Mouse (Mus musculus) heart, embryonic 15.5 days (tissue): ENCODE results near the gene Fblim1. TPM values are rescaled to one million over a fixed set of nuclear protein-coding genes. Genes with fewer than 3 reads are reported as not detected.

Source experiments
- ATAC-seq: fragments of 200-750 bp; cut with Nextera tagmentation; replicated peaks from 2 replicates; pipeline ENCODE4 v1.8.0; 2017; ENCODE audit warnings: low read depth, moderate TSS enrichment; ENCODE audit not compliant: insufficient number of reproducible peaks, insufficient read depth, low FRiP score
- H3K27ac ChIP-seq: fragments of 300-500 bp; sonication (generic); 2 replicates; pipeline ENCODE4 v1.5.1; 2015; ENCODE audit warnings: mild to moderate bottlenecking, inconsistent platforms
- H3K27me3 ChIP-seq: fragments of 300-500 bp; sonication (generic); 2 replicates; pipeline ENCODE4 v1.6.1; 2015; ENCODE audit warnings: inconsistent platforms
- H3K36me3 ChIP-seq: fragments of 300-500 bp; sonication (generic); 2 replicates; pipeline ENCODE4 v1.6.1; 2015; ENCODE audit warnings: mild to moderate bottlenecking, inconsistent platforms
- H3K4me1 ChIP-seq: fragments of 300-500 bp; sonication (generic); replicated peaks from 2 replicates; pipeline ENCODE4 v1.6.1; 2015; ENCODE audit warnings: inconsistent platforms
- H3K4me2 ChIP-seq: fragments of 300-500 bp; sonication (generic); 2 replicates; pipeline ENCODE4 v1.6.1; 2015; ENCODE audit warnings: inconsistent platforms, mild to moderate bottlenecking, moderate library complexity
- H3K4me3 ChIP-seq: fragments of 300-500 bp; sonication (generic); 2 replicates; pipeline ENCODE4 v1.5.1; 2015; ENCODE audit warnings: mild to moderate bottlenecking, inconsistent platforms
- H3K9ac ChIP-seq: fragments of 300-500 bp; sonication (generic); 2 replicates; pipeline ENCODE4 v1.6.1; 2015; ENCODE audit warnings: mild to moderate bottlenecking, inconsistent platforms
- H3K9me3 ChIP-seq: fragments of 300-500 bp; sonication (generic); replicated peaks from 2 replicates; pipeline ENCODE4 v1.6.1; 2016; ENCODE audit warnings: inconsistent platforms
- WGBS: fragments of 180-500 bp; shearing (Covaris S2); methylation state at CpG from one replicate; pipeline ENCODE4 v1.1.7; 2015; ENCODE audit warnings: mixed read lengths; 5-methylcytosine and 5-hydroxymethylcytosine counted together
- polyA plus RNA-seq: library from polyadenylated mRNA; unstranded; fragments of >200 nt; fragmentation: Nextera tagmentation; extraction: Ambion mirVana; gene quantifications from 2 replicates; pipeline ENCODE4 v1.2.1, GENCODE M21; 2015

The Fblim1 gene
- polyA plus RNA-seq, 1 experiment from 2014 or later, result 48.4 TPM

GRCm38 (mm10) chr4:141624983-141625773, 19.3 kb upstream of the Fblim1 start:
- Histone ChIP-seq H3K36me3 (peaks cover 41% of the 10 kb centered on the region), H3K9ac (no peak overlapping the region), H3K4me3 (no peak overlapping the region), H3K9me3 (no peaks in the 10 kb centered on the region), H3K27me3 (no peaks in the 10 kb centered on the region), H3K4me1 (peaks cover 20% of the 10 kb centered on the region), H3K27ac (no peak overlapping the region), H3K4me2 (no peak overlapping the region)
- WGBS, result 74% methylated on average over 18 of the region's 19 CpGs
- no peak for ATAC-seq

GRCm38 (mm10) chr4:141624134-141624533, 18.2 kb upstream of the Fblim1 start:
- H3K36me3 ChIP-seq, result peaks cover 32% of the 10 kb centered on the region
- peak overlapping the region; percentile 30; the same call in 1 of the 2 replicates for H3K27ac ChIP-seq
- H3K4me2 ChIP-seq, result no peak overlapping the region
- ATAC-seq, result no peak
- H3K9ac ChIP-seq, result no peak overlapping the region
- 87% methylated on average over 8 of the region's 8 CpGs for WGBS
- peaks cover 20% of the 10 kb centered on the region for H3K4me1 ChIP-seq
- no peak overlapping the region for H3K4me3 ChIP-seq
- no peaks in the 10 kb centered on the region for H3K27me3 ChIP-seq
- no peaks in the 10 kb centered on the region for H3K9me3 ChIP-seq

- Histone ChIP-seq H3K4me1 (peaks cover 24% of the 10 kb centered on the region), H3K4me2 (no peak within 1 kb of the TSS), H3K36me3 (peaks cover 28% of the 10 kb centered on the region), H3K9ac (no peak within 1 kb of the TSS), H3K27ac (peak within 1 kb of the TSS; percentile 56), H3K9me3 (no peaks in the 10 kb centered on the region), H3K27me3 (no peaks in the 10 kb centered on the region), H3K4me3 (no peak within 1 kb of the TSS)
- WGBS, result 27% methylated on average over 1 of the region's 1 CpGs
- ATAC-seq, result peak; percentile 76
Observed at GRCm38 (mm10) chr4:141623666-141624065, 17.8 kb upstream of the Fblim1 start, which contains the start of gene Slc25a34. Gene Slc25a34, minus strand, starts transcription at chr4:141623821.

- Histone ChIP-seq H3K9me3 (no peaks in the 10 kb centered on the region), H3K36me3 (peaks cover 22% of the 10 kb centered on the region), H3K9ac (no peak overlapping the region), H3K27ac (peak overlapping the region; percentile 56), H3K4me1 (peaks cover 28% of the 10 kb centered on the region), H3K27me3 (no peaks in the 10 kb centered on the region), H3K4me2 (no peak overlapping the region), H3K4me3 (no peak overlapping the region)
- no peak for ATAC-seq
- 81% methylated on average over 11 of the region's 11 CpGs for WGBS
Observed at GRCm38 (mm10) chr4:141623037-141623436, 17.1 kb upstream of the Fblim1 start.

- no peak overlapping the region for H3K27ac ChIP-seq
Observed at GRCm38 (mm10) chr4:141622580-141622979, 16.7 kb upstream of the Fblim1 start.

GRCm38 (mm10) chr4:141622091-141622490, 16.2 kb upstream of the Fblim1 start:
- Histone ChIP-seq H3K4me1 (peaks cover 33% of the 10 kb centered on the region), H3K27ac (no peak overlapping the region), H3K4me3 (no peak overlapping the region), H3K4me2 (no peak overlapping the region), H3K27me3 (no peaks in the 10 kb centered on the region), H3K36me3 (peaks cover 15% of the 10 kb centered on the region), H3K9me3 (no peaks in the 10 kb centered on the region), H3K9ac (no peak overlapping the region)
- WGBS, result 78% methylated on average over 8 of the region's 8 CpGs
- ATAC-seq, result no peak

More at GRCm38 (mm10) chr4:141622580-141622979, 16.7 kb upstream of the Fblim1 start:
- H3K27me3 ChIP-seq, result no peaks in the 10 kb centered on the region
- peaks cover 29% of the 10 kb centered on the region for H3K4me1 ChIP-seq
- no peak overlapping the region for H3K4me2 ChIP-seq
- H3K9ac ChIP-seq, result no peak overlapping the region
- 80% methylated on average over 5 of the region's 5 CpGs for WGBS
- H3K36me3 ChIP-seq, result peaks cover 18% of the 10 kb centered on the region
- no peak overlapping the region for H3K4me3 ChIP-seq
- ATAC-seq, result no peak
- no peaks in the 10 kb centered on the region for H3K9me3 ChIP-seq

GRCm38 (mm10) chr4:141621297-141621696, 15.4 kb upstream of the Fblim1 start:
- Histone ChIP-seq H3K4me2 (no peak overlapping the region), H3K36me3 (peaks cover 8% of the 10 kb centered on the region), H3K4me1 (peaks cover 33% of the 10 kb centered on the region), H3K9ac (no peak overlapping the region), H3K4me3 (no peak overlapping the region), H3K27me3 (no peaks in the 10 kb centered on the region), H3K27ac (no peak overlapping the region), H3K9me3 (no peaks in the 10 kb centered on the region)
- 79% methylated on average over 8 of the region's 8 CpGs for WGBS
- no peak for ATAC-seq

GRCm38 (mm10) chr4:141619299-141619883, 13.5 kb upstream of the Fblim1 start:
- 73% methylated on average over 9 of the region's 9 CpGs for WGBS
- Histone ChIP-seq H3K27ac (no peak overlapping the region), H3K4me1 (peaks cover 33% of the 10 kb centered on the region), H3K27me3 (no peaks in the 10 kb centered on the region), H3K9me3 (no peaks in the 10 kb centered on the region), H3K4me3 (no peak overlapping the region), H3K4me2 (no peak overlapping the region), H3K9ac (no peak overlapping the region), H3K36me3 (no peaks in the 10 kb centered on the region)
- ATAC-seq, result no peak

- peaks cover 27% of the 10 kb centered on the region for H3K4me1 ChIP-seq
- H3K27ac ChIP-seq, result no peak within 1 kb of the TSS
- no peaks in the 10 kb centered on the region for H3K9me3 ChIP-seq
- peak within 1 kb of the TSS; percentile 41 for H3K4me3 ChIP-seq
- peak within 1 kb of the TSS; percentile 46 for H3K9ac ChIP-seq
- H3K27me3 ChIP-seq, result no peaks in the 10 kb centered on the region
- no peak for ATAC-seq
- WGBS, result 25% methylated on average over 20 of the region's 20 CpGs
- H3K4me2 ChIP-seq, result peak within 1 kb of the TSS; percentile 80
- no peaks in the 10 kb centered on the region for H3K36me3 ChIP-seq
Observed at GRCm38 (mm10) chr4:141618565-141619243, 12.8 kb upstream of the Fblim1 start, which contains the start of gene Tmem82. Gene Tmem82, minus strand, starts transcription at chr4:141618633.

- Histone ChIP-seq H3K36me3 (no peaks in the 10 kb centered on the region), H3K27me3 (no peaks in the 10 kb centered on the region), H3K4me3 (peak overlapping the region; percentile 41), H3K4me1 (peaks cover 20% of the 10 kb centered on the region), H3K27ac (no peak overlapping the region), H3K9me3 (no peaks in the 10 kb centered on the region), H3K4me2 (peak overlapping the region; percentile 80), H3K9ac (peak overlapping the region; percentile 46)
- WGBS, result 14% methylated on average over 22 of the region's 22 CpGs
- 0 out of 2 replicates have a peak, but pooled peaks have one; percentile 24 for ATAC-seq
Observed at GRCm38 (mm10) chr4:141617863-141618564, 12.1 kb upstream of the Fblim1 start.

GRCm38 (mm10) chr4:141617299-141617698, 11.4 kb upstream of the Fblim1 start:
- 4% methylated on average over 20 of the region's 20 CpGs for WGBS
- Histone ChIP-seq H3K9ac (peak overlapping the region; percentile 46), H3K27ac (no peak overlapping the region)

More at GRCm38 (mm10) chr4:141617299-141617698, 11.4 kb upstream of the Fblim1 start:
- peak overlapping the region; percentile 80 for H3K4me2 ChIP-seq
- H3K9me3 ChIP-seq, result no peaks in the 10 kb centered on the region
- no peaks in the 10 kb centered on the region for H3K27me3 ChIP-seq
- no peaks in the 10 kb centered on the region for H3K36me3 ChIP-seq
- peaks cover 19% of the 10 kb centered on the region for H3K4me1 ChIP-seq
- ATAC-seq, result peak; percentile 47
- peak overlapping the region; percentile 41 for H3K4me3 ChIP-seq
